Mouse (Mus musculus) testis, adult 2 months (tissue): ENCODE measurements at regions not wholly inside any gene's neighbourhood (a gene's known extent, or its start where the extent isn't known, plus 50 kb on each side); places are given as distances from the start of the nearest gene placed in this dataset.

Source experiments
- H3K27ac ChIP-seq: fragments of 200-500 bp; 2 replicates; pipeline ENCODE4 v1.5.1; 2012; ENCODE audit warnings: low read depth, low read length; ENCODE audit not compliant: control insufficient read depth, insufficient read depth
- H3K27me3 ChIP-seq: fragments of 200-500 bp; 2 replicates; pipeline ENCODE4 v1.6.1; 2012; ENCODE audit warnings: mild to moderate bottlenecking, low read length, moderate library complexity; ENCODE audit not compliant: control insufficient read depth, insufficient read depth
- H3K36me3 ChIP-seq: fragments of 200-500 bp; 2 replicates; pipeline ENCODE4 v1.6.1; 2012; ENCODE audit warnings: mild to moderate bottlenecking, low read length; ENCODE audit not compliant: control insufficient read depth, insufficient read depth
- H3K4me1 ChIP-seq: fragments of 200-500 bp; 2 replicates; pipeline ENCODE4 v1.6.1; 2012; ENCODE audit warnings: low read length; ENCODE audit not compliant: control insufficient read depth, insufficient read depth
- H3K4me3 ChIP-seq: fragments of 200-500 bp; 2 replicates; pipeline ENCODE4 v1.5.1; 2012; ENCODE audit warnings: low read depth, mild to moderate bottlenecking, low read length, moderate library complexity, mixed read lengths; ENCODE audit not compliant: control insufficient read depth
- CTCF ChIP-seq: fragments of 200-500 bp; IDR thresholded peaks from 2 replicates; pipeline ENCODE4 v1.5.1; 2012; ENCODE audit warnings: low read depth, mild to moderate bottlenecking, inconsistent platforms, low read length, moderate library complexity; ENCODE audit not compliant: control insufficient read depth, insufficient read depth, insufficient replicate concordance
- POLR2A ChIP-seq: fragments of 200-500 bp; IDR thresholded peaks from 2 replicates; pipeline ENCODE4 v1.6.1; 2012; ENCODE audit warnings: low read depth, mild to moderate bottlenecking, inconsistent platforms, low read length, moderate library complexity; ENCODE audit not compliant: control insufficient read depth

GRCm38 (mm10) chr2:46013771-46014269 is 896.6 kb upstream of the Zeb2 start:
- TF ChIP-seq POLR2A, result no peak
- H3K27ac ChIP-seq, result no peak overlapping the region

GRCm38 (mm10) chr2:46012716-46013115 is 895.5 kb upstream of the Zeb2 start:
- TF ChIP-seq CTCF (no peak), POLR2A (no peak)
- Histone ChIP-seq H3K36me3 (no peaks in the 10 kb centered on the region), H3K27ac (no peak overlapping the region), H3K27me3 (no peaks in the 10 kb centered on the region), H3K4me1 (no peaks in the 10 kb centered on the region), H3K4me3 (no peak overlapping the region)

More at GRCm38 (mm10) chr2:46013771-46014269, 896.6 kb upstream of the Zeb2 start:
- Histone ChIP-seq H3K36me3 (no peaks in the 10 kb centered on the region), H3K4me1 (no peaks in the 10 kb centered on the region), H3K4me3 (no peak overlapping the region), H3K27me3 (no peaks in the 10 kb centered on the region)

- Histone ChIP-seq H3K27me3 (no peaks in the 10 kb centered on the region), H3K36me3 (no peaks in the 10 kb centered on the region), H3K4me3 (no peak overlapping the region), H3K27ac (no peak overlapping the region), H3K4me1 (no peaks in the 10 kb centered on the region)
- TF ChIP-seq CTCF (no peak), POLR2A (no peak)
Observed at GRCm38 (mm10) chr2:45975157-45975556, 858.0 kb upstream of the Zeb2 start.

- no peaks in the 10 kb centered on the region for H3K27me3 ChIP-seq
- no peak overlapping the region for H3K4me3 ChIP-seq
- H3K36me3 ChIP-seq, result no peaks in the 10 kb centered on the region
- TF ChIP-seq POLR2A (no peak), CTCF (no peak)
- H3K4me1 ChIP-seq, result no peaks in the 10 kb centered on the region
- H3K27ac ChIP-seq, result no peak overlapping the region
Observed at GRCm38 (mm10) chr2:45968635-45969034, 851.4 kb upstream of the Zeb2 start.

GRCm38 (mm10) chr2:45956792-45957330 is 839.7 kb upstream of the Zeb2 start:
- Histone ChIP-seq H3K4me3 (no peak overlapping the region), H3K27me3 (no peaks in the 10 kb centered on the region), H3K27ac (no peak overlapping the region), H3K36me3 (no peaks in the 10 kb centered on the region), H3K4me1 (no peaks in the 10 kb centered on the region)
- TF ChIP-seq CTCF (no peak), POLR2A (no peak)

GRCm38 (mm10) chr2:45948758-45949157 is 831.6 kb upstream of the Zeb2 start:
- H3K4me1 ChIP-seq, result no peaks in the 10 kb centered on the region
- H3K27me3 ChIP-seq, result no peaks in the 10 kb centered on the region
- no peaks in the 10 kb centered on the region for H3K36me3 ChIP-seq
- H3K27ac ChIP-seq, result no peak overlapping the region
- H3K4me3 ChIP-seq, result no peak overlapping the region
- no peak for TF ChIP-seq CTCF
- no peak for TF ChIP-seq POLR2A

- TF ChIP-seq POLR2A (no peak), CTCF (no peak)
- Histone ChIP-seq H3K27me3 (no peaks in the 10 kb centered on the region), H3K4me1 (no peaks in the 10 kb centered on the region), H3K27ac (no peak overlapping the region), H3K4me3 (no peak overlapping the region), H3K36me3 (no peaks in the 10 kb centered on the region)
Observed at GRCm38 (mm10) chr2:45925791-45926480, 808.7 kb upstream of the Zeb2 start.
